Mouse (Mus musculus) activated CD4-positive, CD25-positive, alpha-beta regulatory T cell, adult 4 months (primary cell): Measurements from ENCODE around the gene Emc6. TPM values are rescaled to one million over a fixed set of nuclear protein-coding genes. Genes with fewer than 3 reads are reported as not detected.

ENCODE experiments used
- polyA plus RNA-seq, 2 experiments: library from polyadenylated mRNA; unstranded; fragments of 100-300 nt; shearing (Covaris generic); gene quantifications; one replicate each; pipeline ENCODE4 v1.2.1; 2017

Gene Emc6
- polyA plus RNA-seq, 2 experiments from 2014 or later, result 50.2 to 65.2 TPM

Other genes with a start within 250 kb of the Emc6 start
- gene Atp2a3, start 215.9 kb downstream of the Emc6 start, polyA plus RNA-seq, result 10 to 100 TPM; 66.1 to 93.0 TPM
- under 1 TPM in 1 of 2 experiments, not detected in 1; 0.42 TPM for gene P2rx1, start 177.9 kb downstream of the Emc6 start, polyA plus RNA-seq
- gene Camkk1, start 158.0 kb downstream of the Emc6 start, polyA plus RNA-seq, result 1 to 10 TPM; 2.4 to 2.6 TPM
- gene Ncbp3, start 129.3 kb downstream of the Emc6 start, polyA plus RNA-seq, result 10 to 100 TPM; 14.3 to 16.8 TPM
- gene Itgae, start 86.5 kb downstream of the Emc6 start, polyA plus RNA-seq, result 100 to 1,000 TPM in 1 of 2 experiments, 10 to 100 TPM in 1; 94.7 to 118 TPM
- gene Haspin, start 38.7 kb downstream of the Emc6 start, polyA plus RNA-seq, result 1 to 10 TPM; 8.6 to 8.7 TPM
- under 1 TPM in 1 of 2 experiments, not detected in 1; 0.19 TPM for gene P2rx5, start 16.6 kb downstream of the Emc6 start, polyA plus RNA-seq
- 10 to 100 TPM; 20.6 to 28.4 TPM for gene Tax1bp3, start within 50 bp of the Emc6 start, polyA plus RNA-seq
- gene Ctns, start 22.0 kb upstream of the Emc6 start, polyA plus RNA-seq, result 1 to 10 TPM; 8.6 to 8.9 TPM
- gene Shpk, start 22.4 kb upstream of the Emc6 start, polyA plus RNA-seq, result 1 to 10 TPM; 2.7 to 2.8 TPM
- not detected for gene Trpv1, start 57.3 kb upstream of the Emc6 start, polyA plus RNA-seq
- under 1 TPM in 1 of 2 experiments, not detected in 1; 0.09 TPM for gene Trpv3, start 90.4 kb upstream of the Emc6 start, polyA plus RNA-seq
- gene Aspa, start 152.6 kb upstream of the Emc6 start, polyA plus RNA-seq, result under 1 TPM in 1 of 2 experiments, not detected in 1; 0.08 TPM
- not detected for gene Gm49340, start 152.7 kb upstream of the Emc6 start, polyA plus RNA-seq
- gene Spata22, start 152.7 kb upstream of the Emc6 start, polyA plus RNA-seq, result not detected
- gene Olfr20, start 173.7 kb upstream of the Emc6 start, polyA plus RNA-seq, result not detected
- gene Olfr376, start 194.2 kb upstream of the Emc6 start, polyA plus RNA-seq, result not detected
- gene Olfr1, start 222.6 kb upstream of the Emc6 start, polyA plus RNA-seq, result not detected